Mouse (Mus musculus): Measurements from ENCODE around the gene Psmc2. TPM values are rescaled to one million over a fixed set of nuclear protein-coding genes. Genes with fewer than 3 reads are reported as not detected.

Gene Psmc2
- polyA plus RNA-seq (2014; fragmentation: Nextera tagmentation; extraction: Ambion mirVana): 173 and 185 TPM in 2 replicates

DNA sequence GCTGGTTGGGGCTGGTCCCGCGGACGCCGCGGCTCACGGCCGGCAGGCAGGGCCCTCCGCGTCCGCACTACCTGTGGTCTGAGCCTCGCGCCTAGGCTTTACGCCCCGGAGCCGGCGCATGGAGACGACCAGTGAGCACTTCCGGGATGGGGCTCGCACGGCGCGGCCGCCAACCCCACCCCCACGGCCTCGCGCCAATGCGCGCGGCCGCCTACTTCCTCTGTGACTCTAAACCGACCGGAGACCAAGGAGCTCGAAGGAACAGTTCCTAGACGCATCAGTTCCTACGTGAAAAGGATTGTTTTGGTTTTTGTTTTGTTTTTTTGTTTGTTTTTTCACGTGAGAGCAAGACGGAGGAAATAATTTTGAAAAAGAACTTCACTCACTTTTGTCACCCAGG is at the start of gene Psmc2, which contains the start of gene Dnajc2:
Gene Psmc2 (plus strand): TSS at position 231 of the 400 bp plus-strand sequence.
Gene Dnajc2 (minus strand): TSS at position 199 of the 400 bp plus-strand sequence.
- Histone ChIP-seq H3K27me3 (ENCODE audit: control insufficient read depth, insufficient read depth, low read length) (no peaks in the 10 kb centered on the region), H3K9ac (replicated peaks; ENCODE audit: low read depth, low read length) (peak within 1 kb of the TSS; percentile 91), H3K27ac (ENCODE audit: low read depth, low read length) (peak within 1 kb of the TSS; percentile 72), H3K4me1 (ENCODE audit: control insufficient read depth, insufficient read depth, low read length) (peaks cover 18% of the 10 kb centered on the region), H3K9me3 (ENCODE audit: control insufficient read depth, low read length) (no peaks in the 10 kb centered on the region), H3K4me2 (ENCODE audit: low read depth, low read length) (peak within 1 kb of the TSS; percentile 84), H3K4me3 (ENCODE audit: low read depth, low read length) (peak within 1 kb of the TSS; percentile 96), H3K36me3 (ENCODE audit: control insufficient read depth, insufficient read depth, low read length) (peaks cover 21% of the 10 kb centered on the region; the same call in 1 of the 2 replicates)
- peak; percentile 97 for ATAC-seq (ENCODE audit: low read depth)
- WGBS: 1% methylated on average over 37 of the region's 37 CpGs

DNA sequence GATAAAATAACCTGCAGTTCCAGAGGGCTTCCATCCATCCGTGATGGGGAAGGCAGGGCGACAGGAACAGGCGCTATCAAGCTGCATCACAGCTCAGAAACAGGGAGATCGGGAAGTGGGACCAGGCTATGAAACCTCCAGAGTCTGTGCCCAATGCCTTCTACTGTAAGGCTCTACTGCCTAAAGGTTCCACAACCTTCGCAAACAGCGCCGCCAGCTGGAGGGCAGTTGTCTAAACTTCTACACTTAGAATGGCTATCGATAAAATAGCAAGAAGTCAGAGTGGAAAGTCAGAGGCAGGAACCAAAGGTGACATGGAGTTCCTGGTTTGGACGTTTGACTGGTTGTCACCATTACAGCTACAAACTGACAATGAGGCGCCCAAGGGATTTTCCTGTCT is 49.5 kb upstream of the Psmc2 start:
- H3K4me3 ChIP-seq (ENCODE audit: low read depth, low read length): no peak overlapping the region
- no peaks in the 10 kb centered on the region for H3K9me3 ChIP-seq (ENCODE audit: control insufficient read depth, low read length)
- peaks cover 22% of the 10 kb centered on the region for H3K4me1 ChIP-seq (ENCODE audit: control insufficient read depth, insufficient read depth, low read length)
- H3K27ac ChIP-seq (ENCODE audit: low read depth, low read length): no peak overlapping the region
- 26% methylated on average over 10 of the region's 10 CpGs for WGBS
- ATAC-seq (ENCODE audit: low read depth): no peak
- H3K27me3 ChIP-seq (ENCODE audit: control insufficient read depth, insufficient read depth, low read length): no peaks in the 10 kb centered on the region
- H3K9ac ChIP-seq (replicated peaks; ENCODE audit: low read depth, low read length): no peak overlapping the region
- H3K36me3 ChIP-seq (ENCODE audit: control insufficient read depth, insufficient read depth, low read length): peaks cover 7% of the 10 kb centered on the region; the same call in 1 of the 2 replicates
- no peak overlapping the region for H3K4me2 ChIP-seq (ENCODE audit: low read depth, low read length)

DNA sequence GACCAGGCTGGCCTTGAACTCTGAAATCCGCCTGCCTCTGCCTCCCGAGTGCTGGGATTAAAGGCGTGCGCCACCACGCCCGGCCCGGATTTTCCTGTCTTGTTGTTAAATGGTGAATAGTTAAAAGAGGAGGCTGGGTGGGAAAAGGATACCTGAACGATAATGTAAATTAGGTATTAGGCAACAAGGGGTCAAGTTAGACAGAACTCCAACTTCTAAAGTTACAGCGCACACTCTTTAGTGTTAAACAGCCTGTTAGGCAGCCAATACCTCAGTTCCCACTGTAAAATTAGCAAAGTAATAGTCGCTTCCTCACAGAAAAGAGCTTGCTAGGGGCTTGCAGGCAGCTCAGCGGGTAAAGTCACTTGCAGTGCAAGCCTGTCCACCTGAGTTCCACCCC is 49.0 kb upstream of the Psmc2 start:
- Histone ChIP-seq H3K4me2 (ENCODE audit: low read depth, low read length) (no peak overlapping the region), H3K4me3 (ENCODE audit: low read depth, low read length) (no peak overlapping the region), H3K27me3 (ENCODE audit: control insufficient read depth, insufficient read depth, low read length) (no peaks in the 10 kb centered on the region), H3K4me1 (ENCODE audit: control insufficient read depth, insufficient read depth, low read length) (peaks cover 22% of the 10 kb centered on the region), H3K9ac (replicated peaks; ENCODE audit: low read depth, low read length) (no peak overlapping the region), H3K27ac (ENCODE audit: low read depth, low read length) (no peak overlapping the region), H3K9me3 (ENCODE audit: control insufficient read depth, low read length) (no peaks in the 10 kb centered on the region), H3K36me3 (ENCODE audit: control insufficient read depth, insufficient read depth, low read length) (peaks cover 8% of the 10 kb centered on the region; the same call in 1 of the 2 replicates)
- 87% methylated on average over 11 of the region's 11 CpGs for WGBS
- ATAC-seq (ENCODE audit: low read depth): no peak

DNA sequence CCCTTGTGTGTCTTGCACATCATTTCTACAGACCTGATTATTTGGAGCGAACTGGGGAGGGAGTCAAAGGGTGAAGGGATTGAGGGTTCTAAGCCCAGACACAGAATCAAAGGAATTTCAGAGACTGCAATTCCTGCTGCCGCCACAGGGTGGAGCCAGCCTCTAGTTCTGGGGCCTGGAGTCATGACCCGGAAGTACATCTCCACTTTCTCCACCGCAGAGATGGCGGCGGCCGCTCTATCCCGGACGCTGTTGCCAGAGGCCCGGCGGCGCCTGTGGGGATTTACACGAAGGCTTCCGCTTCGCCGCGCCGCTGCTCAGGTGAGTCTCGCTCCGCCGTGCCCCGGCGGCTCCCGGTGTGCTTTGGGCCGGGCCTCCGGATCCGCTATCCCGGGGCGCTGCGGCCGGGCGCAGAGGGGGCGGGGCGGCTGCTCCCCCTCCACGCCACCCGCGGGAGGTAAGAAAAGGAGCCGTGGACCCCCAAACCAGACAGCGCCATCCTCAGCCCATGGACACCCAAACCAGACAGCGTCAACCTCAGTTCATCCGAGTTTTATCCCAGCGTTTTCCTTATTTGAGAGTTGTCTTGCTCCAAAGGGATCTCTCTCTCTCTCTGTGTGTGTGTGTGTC is 48.0 kb upstream of the Psmc2 start, which contains the start of gene Pmpcb:
Gene Pmpcb (plus strand): TSS at position 186 of the 630 bp plus-strand sequence.
- peaks cover 22% of the 10 kb centered on the region for H3K4me1 ChIP-seq (ENCODE audit: control insufficient read depth, insufficient read depth, low read length)
- H3K27me3 ChIP-seq (ENCODE audit: control insufficient read depth, insufficient read depth, low read length): no peaks in the 10 kb centered on the region
- H3K36me3 ChIP-seq (ENCODE audit: control insufficient read depth, insufficient read depth, low read length): peaks cover 18% of the 10 kb centered on the region
- H3K9ac ChIP-seq (replicated peaks; ENCODE audit: low read depth, low read length): peak within 1 kb of the TSS; percentile 81
- H3K27ac ChIP-seq (ENCODE audit: low read depth, low read length): peak within 1 kb of the TSS; percentile 81
- peak; percentile 83 for ATAC-seq (ENCODE audit: low read depth)
- WGBS: under 1% methylated on average over 41 of the region's 42 CpGs
- H3K4me3 ChIP-seq (ENCODE audit: low read depth, low read length): peak within 1 kb of the TSS; percentile 88
- H3K4me2 ChIP-seq (ENCODE audit: low read depth, low read length): peak within 1 kb of the TSS; percentile 93
- no peaks in the 10 kb centered on the region for H3K9me3 ChIP-seq (ENCODE audit: control insufficient read depth, low read length)

DNA sequence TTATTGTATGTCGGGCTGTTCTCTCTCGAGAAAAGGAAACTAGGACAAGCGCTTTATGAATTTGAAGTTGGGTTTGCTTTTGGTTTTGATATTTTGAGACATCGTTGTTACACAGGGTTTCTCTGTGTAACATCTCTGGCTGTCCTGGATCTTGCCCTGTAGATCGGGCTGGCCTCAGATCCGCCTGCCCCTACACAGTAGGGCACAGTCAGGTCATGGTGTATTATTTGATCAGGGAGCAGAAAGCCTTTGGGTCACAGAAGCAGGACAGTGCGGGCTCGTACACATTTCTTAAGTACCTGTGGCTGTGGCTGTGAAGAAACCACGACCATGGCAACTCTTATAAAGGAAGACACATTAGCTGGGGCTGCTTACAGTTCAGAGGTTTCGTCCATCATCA is 47.5 kb upstream of the Psmc2 start:
- WGBS: 26% methylated on average over 10 of the region's 10 CpGs
- Histone ChIP-seq H3K27me3 (ENCODE audit: control insufficient read depth, insufficient read depth, low read length) (no peaks in the 10 kb centered on the region), H3K4me1 (ENCODE audit: control insufficient read depth, insufficient read depth, low read length) (peaks cover 18% of the 10 kb centered on the region), H3K9ac (replicated peaks; ENCODE audit: low read depth, low read length) (peak overlapping the region; percentile 81), H3K4me2 (ENCODE audit: low read depth, low read length) (peak overlapping the region; percentile 93), H3K9me3 (ENCODE audit: control insufficient read depth, low read length) (no peaks in the 10 kb centered on the region), H3K36me3 (ENCODE audit: control insufficient read depth, insufficient read depth, low read length) (peaks cover 22% of the 10 kb centered on the region), H3K4me3 (ENCODE audit: low read depth, low read length) (peak overlapping the region; percentile 88), H3K27ac (ENCODE audit: low read depth, low read length) (peak overlapping the region; percentile 81; the same call in 1 of the 2 replicates)
- ATAC-seq (ENCODE audit: low read depth): no peak

DNA sequence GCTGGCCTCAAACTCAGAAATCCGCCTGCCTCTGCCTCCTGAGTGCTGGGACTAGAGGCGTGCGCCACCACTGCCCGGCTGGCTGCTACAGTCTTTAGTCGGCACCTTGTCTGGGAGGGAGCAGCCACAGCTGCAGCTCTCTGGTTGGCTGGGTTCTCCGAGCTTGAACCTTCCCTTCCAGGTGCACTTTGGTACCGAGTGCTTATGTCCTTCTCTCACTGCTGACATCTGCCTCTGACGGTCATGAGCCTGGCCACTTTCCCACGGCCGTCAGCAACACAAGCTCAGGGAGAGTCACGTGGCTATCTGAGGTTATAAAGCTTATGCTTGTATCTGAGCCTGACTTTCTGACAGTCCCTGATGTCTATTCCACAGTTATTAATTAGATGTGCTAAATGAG is 46.0 kb upstream of the Psmc2 start:
- no peak for ATAC-seq (ENCODE audit: low read depth)
- Histone ChIP-seq H3K36me3 (ENCODE audit: control insufficient read depth, insufficient read depth, low read length) (peaks cover 36% of the 10 kb centered on the region), H3K4me1 (ENCODE audit: control insufficient read depth, insufficient read depth, low read length) (peaks cover 8% of the 10 kb centered on the region), H3K9ac (replicated peaks; ENCODE audit: low read depth, low read length) (no peak overlapping the region), H3K27me3 (ENCODE audit: control insufficient read depth, insufficient read depth, low read length) (no peaks in the 10 kb centered on the region), H3K4me2 (ENCODE audit: low read depth, low read length) (no peak overlapping the region), H3K9me3 (ENCODE audit: control insufficient read depth, low read length) (no peaks in the 10 kb centered on the region), H3K4me3 (ENCODE audit: low read depth, low read length) (no peak overlapping the region), H3K27ac (ENCODE audit: low read depth, low read length) (no peak overlapping the region)
- WGBS: 91% methylated on average over 11 of the region's 11 CpGs

DNA sequence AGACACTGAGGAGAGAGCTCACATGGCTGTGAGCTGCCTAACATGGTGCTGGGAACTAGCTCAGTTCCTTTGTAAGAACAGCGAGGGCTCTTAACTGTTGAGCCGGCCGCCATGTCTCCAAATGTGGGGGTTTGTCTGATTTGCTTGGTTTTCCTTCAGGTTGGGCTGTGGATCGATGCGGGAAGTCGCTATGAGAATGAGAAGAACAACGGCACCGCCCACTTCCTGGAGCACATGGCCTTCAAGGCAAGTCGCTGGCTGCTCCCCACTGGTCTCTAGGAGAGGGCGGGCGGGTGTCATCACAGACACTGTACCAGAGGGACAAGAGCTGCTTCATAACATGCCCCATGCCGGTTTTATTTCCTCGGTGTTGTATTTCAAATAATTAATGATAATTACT is 45.2 kb upstream of the Psmc2 start:
- no peak overlapping the region for H3K4me2 ChIP-seq (ENCODE audit: low read depth, low read length)
- H3K9me3 ChIP-seq (ENCODE audit: control insufficient read depth, low read length): no peaks in the 10 kb centered on the region
- no peaks in the 10 kb centered on the region for H3K27me3 ChIP-seq (ENCODE audit: control insufficient read depth, insufficient read depth, low read length)
- no peak overlapping the region for H3K9ac ChIP-seq (replicated peaks; ENCODE audit: low read depth, low read length)
- H3K27ac ChIP-seq (ENCODE audit: low read depth, low read length): no peak overlapping the region
- 90% methylated on average over 13 of the region's 13 CpGs for WGBS
- peaks cover 8% of the 10 kb centered on the region for H3K4me1 ChIP-seq (ENCODE audit: control insufficient read depth, insufficient read depth, low read length)
- no peak for ATAC-seq (ENCODE audit: low read depth)
- H3K36me3 ChIP-seq (ENCODE audit: control insufficient read depth, insufficient read depth, low read length): peaks cover 44% of the 10 kb centered on the region
- H3K4me3 ChIP-seq (ENCODE audit: low read depth, low read length): no peak overlapping the region

DNA sequence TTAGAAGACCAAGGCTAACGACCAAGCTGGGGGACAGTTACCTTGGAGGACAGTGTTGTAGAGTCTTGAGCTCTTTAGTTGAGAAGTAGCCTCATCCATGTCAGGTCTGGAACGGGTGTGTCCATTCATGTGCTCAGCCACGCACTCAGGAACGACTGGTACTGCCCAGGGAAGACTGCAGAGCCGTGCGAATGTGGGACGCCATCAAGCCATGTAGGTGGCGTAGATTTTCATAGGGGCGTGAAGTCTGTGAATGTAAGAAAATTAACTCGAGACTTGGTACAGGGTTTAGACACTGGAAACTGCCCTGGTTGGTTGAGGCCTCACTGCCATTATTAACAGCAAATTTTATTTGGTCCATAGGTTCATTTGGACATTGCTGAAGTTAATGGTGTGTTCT is 41.5 kb upstream of the Psmc2 start:
- no peaks in the 10 kb centered on the region for H3K9me3 ChIP-seq (ENCODE audit: control insufficient read depth, low read length)
- H3K4me1 ChIP-seq (ENCODE audit: control insufficient read depth, insufficient read depth, low read length): no peaks in the 10 kb centered on the region
- ATAC-seq (ENCODE audit: low read depth): no peak
- H3K36me3 ChIP-seq (ENCODE audit: control insufficient read depth, insufficient read depth, low read length): peaks cover 72% of the 10 kb centered on the region
- H3K27ac ChIP-seq (ENCODE audit: low read depth, low read length): no peak overlapping the region
- no peaks in the 10 kb centered on the region for H3K27me3 ChIP-seq (ENCODE audit: control insufficient read depth, insufficient read depth, low read length)
- no peak overlapping the region for H3K9ac ChIP-seq (replicated peaks; ENCODE audit: low read depth, low read length)
- no peak overlapping the region for H3K4me3 ChIP-seq (ENCODE audit: low read depth, low read length)
- 94% methylated on average over 10 of the region's 10 CpGs for WGBS
- no peak overlapping the region for H3K4me2 ChIP-seq (ENCODE audit: low read depth, low read length)

DNA sequence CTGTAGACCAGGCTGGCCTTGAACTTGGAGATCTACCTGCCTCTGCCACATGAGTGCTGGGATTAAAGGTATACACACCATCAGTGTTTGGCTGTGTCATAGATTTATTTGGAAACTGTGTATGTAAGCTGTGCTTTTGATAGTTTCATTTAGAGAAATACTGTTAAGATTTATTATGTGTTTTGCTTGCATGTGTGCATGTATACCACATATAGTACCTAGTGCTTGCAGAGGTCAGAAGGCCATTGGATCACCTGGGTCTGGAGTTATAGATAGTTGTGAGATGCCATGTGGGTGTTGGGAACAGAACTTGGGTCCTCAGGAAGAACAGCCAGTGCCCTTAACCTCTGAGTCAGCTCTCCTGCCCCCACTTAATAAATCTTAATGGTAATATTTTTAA is 40.4 kb upstream of the Psmc2 start:
- H3K27ac ChIP-seq (ENCODE audit: low read depth, low read length): no peak overlapping the region
- no peak overlapping the region for H3K9ac ChIP-seq (replicated peaks; ENCODE audit: low read depth, low read length)
- H3K36me3 ChIP-seq (ENCODE audit: control insufficient read depth, insufficient read depth, low read length): peaks cover 82% of the 10 kb centered on the region
- H3K27me3 ChIP-seq (ENCODE audit: control insufficient read depth, insufficient read depth, low read length): no peaks in the 10 kb centered on the region
- no peaks in the 10 kb centered on the region for H3K9me3 ChIP-seq (ENCODE audit: control insufficient read depth, low read length)
- H3K4me3 ChIP-seq (ENCODE audit: low read depth, low read length): no peak overlapping the region
- H3K4me2 ChIP-seq (ENCODE audit: low read depth, low read length): no peak overlapping the region
- ATAC-seq (ENCODE audit: low read depth): no peak
- no peaks in the 10 kb centered on the region for H3K4me1 ChIP-seq (ENCODE audit: control insufficient read depth, insufficient read depth, low read length)
